In the genomic region with DNA sequence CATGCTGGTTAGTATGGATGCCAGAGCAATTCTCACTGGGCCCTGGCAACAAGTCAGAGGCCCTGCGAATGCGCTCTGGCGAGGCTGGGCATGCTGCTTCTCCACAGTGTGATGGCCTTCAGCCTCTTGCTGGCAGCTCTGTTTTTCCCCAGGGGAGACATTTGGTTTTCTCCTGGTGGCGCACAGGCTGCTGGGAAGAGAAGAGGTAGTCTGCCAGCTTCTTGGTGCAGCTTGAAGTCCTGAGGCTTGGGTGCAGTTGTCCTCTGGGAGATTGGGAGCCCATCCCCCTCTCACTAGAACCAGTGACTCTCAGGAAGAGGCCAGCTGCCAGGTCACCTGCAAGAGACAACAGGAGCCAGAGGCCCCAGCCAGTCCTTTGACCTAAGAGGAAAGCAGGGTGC, we compare ENCODE assay signal across 8 mouse cellular contexts. TPM values are rescaled to one million over a fixed set of nuclear protein-coding genes. Genes with fewer than 3 reads are reported as not detected.
A peak's percentile ranks its signal among the peaks of the same experiment; 100 is the strongest.
DNase-seq lines count a peak whose midpoint lies in the region; ATAC-seq and TF ChIP-seq lines count a peak whose summit lies in the region.

No protein-coding gene starts in this region.

- no peak overlapping the region for H3K9ac ChIP-seq in hindbrain, embryonic 16.5 days (ENCODE audit: low read depth, low read length)
- H3K9ac ChIP-seq in liver, embryonic 15.5 days: no peak overlapping the region

- H3K4me3 ChIP-seq in gastrocnemius, adult 2 months: peak overlapping the region; percentile 95
- H3K4me3 ChIP-seq in hindbrain, embryonic 16.5 days (ENCODE audit: low read length): no peak overlapping the region
- no peak overlapping the region for H3K4me3 ChIP-seq in liver, embryonic 15.5 days (replicated peaks)

- peak overlapping the region; percentile 97 for H3K27ac ChIP-seq in gastrocnemius, adult 2 months
- peak overlapping the region; percentile 64 for H3K27ac ChIP-seq in hindbrain, embryonic 16.5 days (ENCODE audit: low read depth, low read length)
- no peak overlapping the region for H3K27ac ChIP-seq in liver, embryonic 15.5 days (replicated peaks)

- peaks cover 37% of the 10 kb centered on the region for H3K4me1 ChIP-seq in hindbrain, embryonic 16.5 days (ENCODE audit: control insufficient read depth, insufficient read depth, low read depth, low read length)
- peaks cover 68% of the 10 kb centered on the region for H3K4me1 ChIP-seq in liver, embryonic 15.5 days (replicated peaks)

- intact Hi-C loops in gastrocnemius, adult 2 months (cut with DNase I): loop anchor here (5.0 kb wide), 2 partner anchors 70 to 180 kb away; partner anchors contain the start of genes Mnt and Pafah1b1

- peak; percentile 68 for DNase-seq in ovary, postnatal 36 days (ENCODE audit: low spot score)
- DNase-seq in ovary, postnatal 10 days (ENCODE audit: low spot score): no peak
- DNase-seq in gastrocnemius, adult 2 months: peak; percentile 77
- no peak for DNase-seq in lung, postnatal 10 days
- no peak for DNase-seq in yolk sac, embryonic 10.5 days (ENCODE audit: low spot score)
- DNase-seq in T-cell, adult 2 months (ENCODE audit: low spot score): no peak

- TF ChIP-seq CTCF in gastrocnemius, adult 2 months (IDR thresholded peaks at IDR 0.05): no peak

- WGBS in hindbrain, embryonic 16.5 days: 60% methylated on average over 4 of the region's 4 CpGs
- WGBS in liver, embryonic 15.5 days (ENCODE audit: insufficient replicate concordance): 73% methylated on average over 4 of the region's 4 CpGs

- no peaks in the 10 kb centered on the region for H3K27me3 ChIP-seq in hindbrain, embryonic 16.5 days (replicated peaks; ENCODE audit: control insufficient read depth, insufficient read depth, low read length)
- no peaks in the 10 kb centered on the region for H3K27me3 ChIP-seq in liver, embryonic 15.5 days

- peaks cover 6% of the 10 kb centered on the region for H3K36me3 ChIP-seq in hindbrain, embryonic 16.5 days (ENCODE audit: control insufficient read depth, insufficient read depth, low read length)
- peaks cover 30% of the 10 kb centered on the region for H3K36me3 ChIP-seq in liver, embryonic 15.5 days (replicated peaks)

- ATAC-seq in hindbrain, embryonic 16.5 days: no peak
- ATAC-seq in liver, embryonic 15.5 days (ENCODE audit: insufficient read depth): no peak

- H3K4me2 ChIP-seq in hindbrain, embryonic 16.5 days (ENCODE audit: low read length): 0 out of 2 replicates have a peak overlapping the region, but pooled peaks have one; percentile 2
- peak overlapping the region; percentile 96 for H3K4me2 ChIP-seq in liver, embryonic 15.5 days

- H3K9me3 ChIP-seq in hindbrain, embryonic 16.5 days (ENCODE audit: control insufficient read depth, low read length): no peaks in the 10 kb centered on the region
- H3K9me3 ChIP-seq in liver, embryonic 15.5 days (replicated peaks): no peaks in the 10 kb centered on the region

RNA-seq across cellular contexts. Expression of gene Cluh, which starts 3.5 kb away (rescaled TPM):
- total RNA-seq in gastrocnemius, adult 2 months (2021): 100 to 1,000 TPM in 1 of 2 experiments, 10 to 100 TPM in 1; 84.7 to 110 TPM
- polyA plus RNA-seq in hindbrain, embryonic 16.5 days (2015; fragmentation: Nextera tagmentation; extraction: Ambion mirVana): 18.7 and 22.7 TPM in 2 replicates
- 27.9 and 34.5 TPM in 2 replicates for polyA plus RNA-seq in liver, embryonic 15.5 days (2015; fragmentation: Nextera tagmentation; extraction: Ambion mirVana)

RNA-seq across cellular contexts. Expression of gene Ccdc92b, which starts 33.4 kb away (rescaled TPM):
- under 1 TPM; 0.10 to 0.17 TPM for total RNA-seq in gastrocnemius, adult 2 months (2021)
- polyA plus RNA-seq in hindbrain, embryonic 16.5 days (2015; fragmentation: Nextera tagmentation; extraction: Ambion mirVana): 2.5 and 2.9 TPM in 2 replicates
- 13.7 and 17.7 TPM in 2 replicates for polyA plus RNA-seq in liver, embryonic 15.5 days (2015; fragmentation: Nextera tagmentation; extraction: Ambion mirVana)

RNA-seq across cellular contexts. Expression of gene Rap1gap2, which starts 42.1 kb away (rescaled TPM):
- 1 to 10 TPM; 6.1 to 7.0 TPM for total RNA-seq in gastrocnemius, adult 2 months (2021)
- polyA plus RNA-seq in hindbrain, embryonic 16.5 days (2015; fragmentation: Nextera tagmentation; extraction: Ambion mirVana): 13.7 and 15.0 TPM in 2 replicates
- polyA plus RNA-seq in liver, embryonic 15.5 days (2015; fragmentation: Nextera tagmentation; extraction: Ambion mirVana): 0.76 and 0.81 TPM in 2 replicates

Comparison
In these comparisons a context has a peak if more than half of its experiments do, and no peak if none do; other contexts are left out.
1. DNase-seq: peak in ovary, postnatal 36 days (single experiment) and gastrocnemius, adult 2 months (single experiment); none in ovary, postnatal 10 days (single experiment), lung, postnatal 10 days (single experiment), yolk sac, embryonic 10.5 days (single experiment) and T-cell, adult 2 months (single experiment).